Mouse (Mus musculus) bone marrow macrophage, adult 2 months (primary cell): ENCODE results near the gene Vcam1. TPM values are rescaled to one million over a fixed set of nuclear protein-coding genes. Genes with fewer than 3 reads are reported as not detected.
A peak's percentile ranks its signal among the peaks of the same experiment; 100 is the strongest.

Experiments
- H3K27ac ChIP-seq: 2 replicates; pipeline ENCODE4 v1.5.1; 2012; ENCODE audit warnings: low read depth, low read length; ENCODE audit not compliant: insufficient read depth
- H3K4me1 ChIP-seq: 2 replicates; pipeline ENCODE4 v1.6.1; 2012; ENCODE audit warnings: low read length; ENCODE audit not compliant: control insufficient read depth, insufficient read depth
- H3K4me3 ChIP-seq: 2 replicates; pipeline ENCODE4 v1.5.1; 2012; ENCODE audit warnings: mild to moderate bottlenecking, low read length, moderate library complexity; ENCODE audit not compliant: insufficient read depth
- CTCF ChIP-seq: IDR thresholded peaks from 2 replicates; pipeline ENCODE4 v1.5.1; 2012; ENCODE audit warnings: low read depth, mild to moderate bottlenecking, low read length, moderate library complexity
- POLR2A ChIP-seq: IDR thresholded peaks from 2 replicates; pipeline ENCODE4 v1.6.1; 2012; ENCODE audit warnings: mild to moderate bottlenecking, low read depth, low read length, borderline replicate concordance
- polyA plus RNA-seq: library from polyadenylated mRNA; stranded (reverse); fragments of >200 nt; gene quantifications from 2 replicates; pipeline ENCODE4 v1.2.4, GENCODE M21; 2012; ENCODE audit not compliant: missing spikeins, insufficient read depth, insufficient read length

Vcam1 gene
- polyA plus RNA-seq, result 1.1 and 1.3 TPM in 2 replicates

- TF ChIP-seq CTCF (no peak), POLR2A (no peak)
- Histone ChIP-seq H3K4me1 (peaks cover 13% of the 10 kb centered on the region), H3K27ac (no peak within 1 kb of the TSS), H3K4me3 (no peak within 1 kb of the TSS)
Measured at GRCm38 (mm10) chr3:116129259-116129738, at the start of gene Vcam1. TSS of gene Vcam1 (minus strand) at chr3:116129688.

GRCm38 (mm10) chr3:116175106-116175505 is 45.6 kb upstream of the Vcam1 start:
- Histone ChIP-seq H3K4me3 (no peak overlapping the region), H3K27ac (no peak overlapping the region), H3K4me1 (no peaks in the 10 kb centered on the region)
- TF ChIP-seq POLR2A, result no peak
- no peak for TF ChIP-seq CTCF

GRCm38 (mm10) chr3:116171461-116171860 is 42.0 kb upstream of the Vcam1 start:
- H3K4me1 ChIP-seq, result no peaks in the 10 kb centered on the region
- TF ChIP-seq CTCF (no peak), POLR2A (no peak)
- H3K27ac ChIP-seq, result no peak overlapping the region
- no peak overlapping the region for H3K4me3 ChIP-seq

- Histone ChIP-seq H3K4me1 (peaks cover 8% of the 10 kb centered on the region), H3K4me3 (no peak overlapping the region), H3K27ac (no peak overlapping the region)
- TF ChIP-seq CTCF (no peak), POLR2A (no peak)
Measured at GRCm38 (mm10) chr3:116168056-116168455, 38.6 kb upstream of the Vcam1 start.

GRCm38 (mm10) chr3:116166296-116166695 is 36.8 kb upstream of the Vcam1 start:
- Histone ChIP-seq H3K27ac (no peak overlapping the region), H3K4me1 (peaks cover 21% of the 10 kb centered on the region), H3K4me3 (no peak overlapping the region)
- no peak for TF ChIP-seq POLR2A
- TF ChIP-seq CTCF, result no peak

- TF ChIP-seq CTCF, result no peak
- no peak for TF ChIP-seq POLR2A
- Histone ChIP-seq H3K4me3 (no peak overlapping the region), H3K27ac (no peak overlapping the region), H3K4me1 (peaks cover 21% of the 10 kb centered on the region)
Measured at GRCm38 (mm10) chr3:116165030-116165429, 35.5 kb upstream of the Vcam1 start.

GRCm38 (mm10) chr3:116163517-116163916 is 34.0 kb upstream of the Vcam1 start:
- Histone ChIP-seq H3K4me1 (peaks cover 21% of the 10 kb centered on the region), H3K27ac (no peak overlapping the region), H3K4me3 (no peak overlapping the region)
- TF ChIP-seq CTCF (no peak), POLR2A (no peak)

GRCm38 (mm10) chr3:116162097-116162666 is 32.7 kb upstream of the Vcam1 start:
- TF ChIP-seq CTCF (no peak), POLR2A (no peak)
- H3K27ac ChIP-seq, result peak overlapping the region; percentile 36
- H3K4me3 ChIP-seq, result no peak overlapping the region

GRCm38 (mm10) chr3:116159376-116159775 is 29.9 kb upstream of the Vcam1 start:
- H3K4me3 ChIP-seq, result no peak overlapping the region
- TF ChIP-seq CTCF, result no peak
- TF ChIP-seq POLR2A, result no peak

More at GRCm38 (mm10) chr3:116162097-116162666, 32.7 kb upstream of the Vcam1 start:
- peaks cover 21% of the 10 kb centered on the region for H3K4me1 ChIP-seq

GRCm38 (mm10) chr3:116157447-116157990 is 28.0 kb upstream of the Vcam1 start:
- H3K27ac ChIP-seq, result no peak overlapping the region
- peaks cover 10% of the 10 kb centered on the region for H3K4me1 ChIP-seq
- TF ChIP-seq POLR2A (no peak), CTCF (no peak)
- H3K4me3 ChIP-seq, result no peak overlapping the region

More at GRCm38 (mm10) chr3:116159376-116159775, 29.9 kb upstream of the Vcam1 start:
- peaks cover 21% of the 10 kb centered on the region for H3K4me1 ChIP-seq
- H3K27ac ChIP-seq, result no peak overlapping the region

GRCm38 (mm10) chr3:116150056-116150632 is 20.7 kb upstream of the Vcam1 start:
- Histone ChIP-seq H3K27ac (no peak overlapping the region), H3K4me1 (no peaks in the 10 kb centered on the region), H3K4me3 (no peak overlapping the region)
- TF ChIP-seq CTCF (no peak), POLR2A (no peak)
